In the genomic region with DNA sequence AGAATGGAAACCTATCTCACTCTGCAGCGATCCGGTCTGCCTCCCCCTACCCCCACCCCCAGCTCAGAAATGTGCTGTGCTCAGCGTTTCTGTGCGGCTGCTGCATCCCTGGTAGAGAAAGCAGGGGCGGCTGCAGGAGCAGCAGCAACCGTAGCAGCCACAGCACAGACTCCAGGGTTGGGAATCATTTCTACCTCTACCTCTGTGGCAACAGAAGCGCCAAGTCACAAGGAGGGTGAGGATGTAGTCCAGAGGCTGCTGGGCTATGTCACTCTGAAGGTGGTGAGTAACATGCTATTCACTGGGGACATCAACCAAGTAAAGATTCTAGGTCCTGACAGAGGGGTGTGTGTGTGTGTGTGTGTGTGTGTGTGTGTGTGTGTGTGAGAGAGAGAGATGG, we compare ENCODE assay signal across 13 mouse cellular contexts.
DNase-seq lines count a peak whose midpoint lies in the region; ATAC-seq and TF ChIP-seq lines count a peak whose summit lies in the region.
"Had no signal": no experiment of that assay in that cellular context is flagged by ENCODE, and none has a peak within 500 bp of the region (broad histone marks: within the 10 kb centered on the region; RNA-seq: fewer than 3 reads in every experiment).

No protein-coding gene starts in this region.

- H3K36me3 ChIP-seq in forebrain, postnatal 0 days (ENCODE audit: insufficient read depth), result no peaks in the 10 kb centered on the region
- no peaks in the 10 kb centered on the region for H3K36me3 ChIP-seq in neural tube, embryonic 12.5 days
- no peaks in the 10 kb centered on the region for H3K36me3 ChIP-seq in heart, embryonic 11.5 days (ENCODE audit: control insufficient read depth, insufficient read depth, low read length)
- H3K36me3 ChIP-seq: limb, embryonic 10.5 days had no signal

- H3K9ac ChIP-seq in forebrain, postnatal 0 days, result peak overlapping the region; percentile 57
- peak overlapping the region; percentile 52 for H3K9ac ChIP-seq in neural tube, embryonic 12.5 days
- H3K9ac ChIP-seq in heart, embryonic 11.5 days (ENCODE audit: low read depth, low read length), result no peak overlapping the region
- H3K9ac ChIP-seq: lung, embryonic 14.5 days had no signal

- no peaks in the 10 kb centered on the region for H3K27me3 ChIP-seq in forebrain, postnatal 0 days (ENCODE audit: insufficient read depth, low read length)
- no peaks in the 10 kb centered on the region for H3K27me3 ChIP-seq in neural tube, embryonic 12.5 days (replicated peaks)
- peaks cover 4% of the 10 kb centered on the region; the same call in 1 of the 2 replicates for H3K27me3 ChIP-seq in heart, embryonic 11.5 days (ENCODE audit: control insufficient read depth, insufficient read depth, low read length)

- peak overlapping the region; percentile 44 for H3K4me2 ChIP-seq in forebrain, postnatal 0 days (ENCODE audit: low read depth)
- H3K4me2 ChIP-seq in neural tube, embryonic 12.5 days (replicated peaks), result peak overlapping the region; percentile 49
- no peak overlapping the region for H3K4me2 ChIP-seq in heart, embryonic 11.5 days
- H3K4me2 ChIP-seq: lung, embryonic 14.5 days had no signal

- 0 out of 2 replicates have a peak, but pooled peaks cover 4% of the 10 kb centered on the region for H3K4me1 ChIP-seq in forebrain, postnatal 0 days (ENCODE audit: insufficient read depth)
- peaks cover 11% of the 10 kb centered on the region; the same call in 1 of the 2 replicates for H3K4me1 ChIP-seq in neural tube, embryonic 12.5 days
- H3K4me1 ChIP-seq in heart, embryonic 11.5 days (ENCODE audit: control insufficient read depth, insufficient read depth, low read length), result no peaks in the 10 kb centered on the region
- H3K4me1 ChIP-seq: limb, embryonic 10.5 days had no signal

- TF ChIP-seq CTCF in left cerebral cortex, adult 2 months (IDR thresholded peaks at IDR 0.05), result no peak
- TF ChIP-seq CTCF in brain, embryonic 14.5 days (IDR thresholded peaks at IDR 0.05; ENCODE audit: borderline replicate concordance, extremely low read depth, insufficient read depth, insufficient read length), result no peak
- no peak for TF ChIP-seq CTCF in forebrain, postnatal 0 days (IDR thresholded peaks at IDR 0.05; ENCODE audit: low read depth)

- 31% methylated on average over 7 of the region's 7 CpGs for WGBS in forebrain, postnatal 0 days
- 61% methylated on average over 7 of the region's 7 CpGs for WGBS in neural tube, embryonic 12.5 days
- 56% methylated on average over 7 of the region's 7 CpGs for WGBS in heart, embryonic 11.5 days (ENCODE audit: insufficient replicate concordance)

- H3K4me3 ChIP-seq in left cerebral cortex, adult 2 months, result peak overlapping the region; percentile 57
- H3K4me3 ChIP-seq in forebrain, postnatal 0 days (ENCODE audit: low read depth, low read length), result peak overlapping the region; percentile 27
- peak overlapping the region; percentile 28 for H3K4me3 ChIP-seq in neural tube, embryonic 12.5 days
- no peak overlapping the region for H3K4me3 ChIP-seq in heart, embryonic 11.5 days (ENCODE audit: low read depth, low read length)
- H3K4me3 ChIP-seq: limb, embryonic 10.5 days; myocyte had no signal

- peak in 1 of 2 experiments; percentile 52 for DNase-seq in left cerebral cortex, adult 2 months (ENCODE audit: extremely low spot score in 1 of 2, low spot score in 2 of 2)
- no peak for DNase-seq in left cerebral cortex, postnatal 4 days
- DNase-seq in brain, embryonic 14.5 days (ENCODE audit: low read depth), result peak; percentile 77
- peak; percentile 72 for DNase-seq in forebrain, postnatal 0 days
- DNase-seq in gastrocnemius, postnatal 25 days, result no peak
- DNase-seq: heart, postnatal 36 days; lung, embryonic 14.5 days; thymus, postnatal 14 days had no signal

- intact Hi-C loops in left cerebral cortex, adult 2 months (cut with DNase I), result no loop called here
- intact Hi-C loops in left cerebral cortex, postnatal 4 days (cut with DNase I), result no loop called here

- H3K9me3 ChIP-seq in forebrain, postnatal 0 days (ENCODE audit: low read length), result no peaks in the 10 kb centered on the region
- H3K9me3 ChIP-seq in neural tube, embryonic 12.5 days, result no peaks in the 10 kb centered on the region
- no peaks in the 10 kb centered on the region for H3K9me3 ChIP-seq in heart, embryonic 11.5 days (replicated peaks; ENCODE audit: control insufficient read depth, low read length)
- H3K9me3 ChIP-seq: limb, embryonic 10.5 days had no signal

- ATAC-seq in forebrain, postnatal 0 days, result peak; percentile 81
- ATAC-seq in neural tube, embryonic 12.5 days (ENCODE audit: low FRiP score, low read depth), result peak; percentile 61
- no peak for ATAC-seq in heart, embryonic 11.5 days (replicated peaks; ENCODE audit: insufficient number of reproducible peaks, low FRiP score, low TSS enrichment)
- no peak for ATAC-seq in megakaryocyte progenitor cell, adult 5-6 weeks (replicated peaks; ENCODE audit: poor library complexity)

- TF ChIP-seq POLR2A in brain, embryonic 14.5 days (IDR thresholded peaks at IDR 0.05; ENCODE audit: borderline replicate concordance, extremely low read depth, insufficient read depth, insufficient read length, poor library complexity, severe bottlenecking), result no peak

- peak overlapping the region; percentile 99 for H3K27ac ChIP-seq in left cerebral cortex, adult 2 months
- peak overlapping the region; percentile 76 for H3K27ac ChIP-seq in forebrain, postnatal 0 days (ENCODE audit: low read depth, low read length)
- peak overlapping the region; percentile 75 for H3K27ac ChIP-seq in neural tube, embryonic 12.5 days
- no peak overlapping the region for H3K27ac ChIP-seq in heart, embryonic 11.5 days (ENCODE audit: low read depth, low read length)
- H3K27ac ChIP-seq: limb, embryonic 10.5 days had no signal

Comparison
In these comparisons a context has a peak if more than half of its experiments do, and no peak if none do; other contexts are left out.
1. DNase-seq: peak in brain, embryonic 14.5 days (single experiment) and forebrain, postnatal 0 days (single experiment); none in left cerebral cortex, postnatal 4 days (single experiment) and gastrocnemius, postnatal 25 days (single experiment).
2. ATAC-seq: peak in forebrain, postnatal 0 days (single experiment) and neural tube, embryonic 12.5 days (single experiment); none in heart, embryonic 11.5 days (single experiment) and megakaryocyte progenitor cell, adult 5-6 weeks (single experiment).